Mouse (Mus musculus) monocyte, adult 59 days (primary cell): Measurements from ENCODE around the gene Gcnt1. TPM values are rescaled to one million over a fixed set of nuclear protein-coding genes. Genes with fewer than 3 reads are reported as not detected.

Experiments
- total RNA-seq, 2 experiments: library from RNA; stranded (reverse); gene quantifications; one replicate each; pipeline ENCODE4 v1.2.4; 2023

The Gcnt1 gene
- 10 to 100 TPM; 22.0 to 24.7 TPM for total RNA-seq

GRCm38 (mm10) chr19:17372701-17373100 is at the start of gene Gcnt1:
Gene Gcnt1, minus strand, starts transcription at chr19:17372844.

GRCm38 (mm10) chr19:17393841-17394591 is 21.4 kb upstream of the Gcnt1 start, which contains the start of gene Rfk:
Gene Rfk, plus strand, starts transcription at chr19:17394043.

Other genes starting within 250 kb of the Gcnt1 start
- 10 to 100 TPM; 36.5 to 36.6 TPM for gene Rfk, start 21.2 kb upstream of the Gcnt1 start, total RNA-seq